Mouse (Mus musculus) embryo, embryonic 10.5 days (tissue): Measurements from ENCODE around the gene Atp1a4.
A peak's percentile ranks its signal among the peaks of the same experiment; 100 is the strongest.

Experiments used
- DNase-seq: peaks from one replicate; pipeline ENCODE4 v3.0.0-alpha.2; 2015; ENCODE audit warnings: low spot score

Atp1a4 gene

DNA sequence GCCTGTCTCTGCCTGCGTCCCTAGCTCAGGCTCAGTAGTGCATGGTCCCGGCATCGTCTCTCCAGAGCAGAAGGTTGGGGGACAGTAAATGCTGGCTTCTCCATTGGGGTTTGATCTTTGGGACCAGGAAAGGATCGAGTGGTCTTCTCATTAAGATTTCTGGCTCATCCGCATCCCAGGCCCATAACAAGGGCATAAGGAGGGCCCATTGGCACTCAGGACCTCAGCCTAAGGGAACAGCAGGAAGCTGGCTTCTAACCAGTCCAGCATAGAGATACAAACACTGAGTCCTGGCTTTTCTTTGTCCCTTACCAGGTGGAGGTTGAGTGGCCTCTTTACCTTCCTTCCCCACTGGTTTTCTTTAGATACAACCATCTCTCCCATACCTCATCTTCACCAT lies 60.4 kb downstream of the Atp1a4 start:
- DNase-seq: no peak

DNA sequence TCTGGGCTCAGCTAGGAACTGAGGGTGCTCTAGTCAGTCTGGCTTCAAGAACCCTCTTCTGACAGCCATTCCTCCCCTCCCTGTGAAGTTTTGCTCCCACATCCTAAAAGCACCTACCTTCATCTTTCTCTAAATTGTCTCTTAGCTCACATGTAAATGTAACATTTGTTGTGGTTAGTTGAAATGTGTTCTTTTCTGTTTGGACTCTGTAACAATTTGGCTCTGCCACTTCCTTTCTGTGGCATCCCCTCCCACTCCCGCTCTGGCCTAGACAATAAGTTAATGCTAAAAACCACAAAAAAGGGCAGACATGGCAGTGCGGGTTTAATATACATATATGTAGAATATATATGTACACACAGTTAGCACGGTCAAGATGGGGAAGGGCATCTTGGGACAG lies 61.1 kb downstream of the Atp1a4 start:
- DNase-seq: no peak

DNA sequence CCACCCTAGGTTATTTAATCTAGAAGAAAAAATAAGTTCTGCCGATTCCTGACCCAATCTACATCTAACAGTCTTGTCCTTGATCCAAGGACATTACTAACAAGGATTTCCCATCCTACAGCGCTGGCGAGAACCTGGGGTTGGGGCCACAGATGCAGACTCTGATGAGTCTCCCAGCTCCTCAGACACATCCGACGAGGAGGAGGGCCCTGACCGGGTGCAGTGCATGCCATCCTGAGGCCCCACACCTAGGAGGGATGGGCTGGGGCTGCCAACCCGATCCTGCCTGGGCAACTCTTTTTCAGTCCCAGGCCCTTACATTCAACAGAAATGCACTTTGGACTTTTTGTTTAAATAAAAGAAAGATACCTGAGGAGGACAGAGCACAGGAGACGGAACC lies 63.8 kb downstream of the Atp1a4 start:
- DNase-seq: no peak

DNA sequence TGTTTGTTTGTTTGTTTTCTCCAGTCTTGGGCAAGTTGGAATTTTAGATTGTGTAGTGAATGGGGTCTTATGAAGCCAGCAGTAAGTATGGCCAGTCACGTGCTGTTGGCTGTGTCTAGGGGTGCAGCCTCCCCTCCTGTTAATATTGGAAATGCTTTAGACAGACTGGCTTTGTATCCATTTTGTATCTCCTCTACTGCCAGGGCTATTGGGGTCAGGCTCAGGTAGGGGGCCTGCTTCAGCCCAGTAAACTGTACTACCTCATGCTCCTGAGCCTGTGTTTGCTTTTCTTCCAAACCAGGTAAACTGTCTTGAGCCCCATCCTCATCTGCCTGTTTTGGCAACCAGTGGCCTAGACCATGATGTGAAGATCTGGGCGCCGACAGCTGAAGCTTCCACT lies 66.0 kb downstream of the Atp1a4 start:
- no peak for DNase-seq

DNA sequence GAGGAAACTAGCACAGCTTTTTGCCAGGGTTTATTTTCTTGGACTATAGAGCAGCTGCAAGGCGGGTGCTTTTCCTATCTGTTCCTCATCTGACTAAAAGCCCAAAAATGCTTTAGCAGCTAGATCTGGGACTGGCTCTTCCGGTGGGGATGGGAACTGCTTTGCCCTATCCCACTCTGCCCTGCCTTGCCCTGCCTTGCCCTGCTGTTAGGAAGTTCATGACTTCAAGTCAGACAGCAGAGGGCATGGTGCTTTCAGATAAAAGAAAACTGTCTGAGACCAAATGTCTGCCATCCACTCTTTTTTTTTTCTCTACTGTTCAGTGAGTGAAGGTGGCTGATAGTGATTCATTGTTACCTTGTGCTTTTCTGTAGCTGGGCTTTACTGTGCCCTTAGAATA lies 66.6 kb downstream of the Atp1a4 start:
- DNase-seq: no peak

DNA sequence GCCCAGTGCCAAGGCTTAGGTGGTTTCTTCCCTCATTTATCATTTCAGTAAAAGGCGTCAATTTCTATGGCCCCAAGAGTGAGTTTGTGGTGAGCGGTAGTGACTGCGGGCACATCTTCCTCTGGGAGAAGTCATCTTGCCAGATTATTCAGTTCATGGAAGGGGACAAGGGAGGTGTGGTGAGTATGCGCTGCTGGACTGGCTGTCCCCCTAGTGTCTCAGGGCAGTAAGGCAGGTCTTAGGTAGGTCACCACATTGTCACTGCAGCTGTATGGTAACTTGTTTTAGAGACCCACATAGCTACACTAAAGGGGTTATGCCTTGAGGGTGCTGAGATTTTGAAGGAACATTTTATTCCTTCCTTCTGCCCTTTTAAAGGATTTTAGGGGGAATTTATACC lies 69.3 kb downstream of the Atp1a4 start:
- DNase-seq: peak; percentile 50

DNA sequence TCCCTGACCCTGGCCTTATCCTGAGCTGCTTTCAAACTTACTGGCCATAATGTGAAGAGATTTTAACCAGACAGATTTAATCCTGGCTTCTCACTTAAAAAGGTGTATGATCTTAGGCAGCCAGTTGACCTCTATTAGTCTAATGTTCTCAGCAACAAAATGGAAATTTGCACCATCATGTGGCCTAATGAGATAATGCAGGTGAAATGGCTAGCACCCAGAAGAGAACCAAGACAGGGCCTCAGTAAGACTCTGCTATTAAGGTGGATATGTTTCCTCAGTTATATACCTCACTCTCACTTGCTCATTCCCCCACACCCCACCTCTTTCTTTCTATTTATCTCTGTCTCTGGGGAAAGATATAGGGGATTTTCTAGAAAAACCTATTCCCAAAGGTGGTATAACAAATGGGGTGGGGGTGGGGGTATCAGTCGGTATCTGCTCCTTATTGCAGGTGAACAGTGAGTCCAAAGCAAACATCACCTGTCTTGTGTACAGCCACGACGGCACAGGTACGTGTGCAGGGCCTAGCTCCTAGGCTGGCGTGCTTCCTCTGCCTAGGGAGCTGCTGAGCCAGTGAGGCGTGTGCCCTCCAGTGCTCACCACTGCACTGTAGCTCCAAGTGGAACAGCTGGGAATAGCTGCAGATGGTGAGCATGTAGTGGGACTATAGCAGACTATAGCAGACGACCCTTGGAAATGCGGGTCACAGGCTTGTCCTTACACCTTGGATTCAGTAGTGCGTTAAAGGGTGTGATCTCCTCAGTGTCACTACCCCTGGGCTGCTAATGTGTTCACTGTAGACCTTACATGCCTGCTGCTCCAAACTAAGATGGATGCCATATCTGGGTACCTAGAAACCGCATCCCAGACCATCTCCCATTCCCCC lies 71.6 kb downstream of the Atp1a4 start:
- DNase-seq: no peak

DNA sequence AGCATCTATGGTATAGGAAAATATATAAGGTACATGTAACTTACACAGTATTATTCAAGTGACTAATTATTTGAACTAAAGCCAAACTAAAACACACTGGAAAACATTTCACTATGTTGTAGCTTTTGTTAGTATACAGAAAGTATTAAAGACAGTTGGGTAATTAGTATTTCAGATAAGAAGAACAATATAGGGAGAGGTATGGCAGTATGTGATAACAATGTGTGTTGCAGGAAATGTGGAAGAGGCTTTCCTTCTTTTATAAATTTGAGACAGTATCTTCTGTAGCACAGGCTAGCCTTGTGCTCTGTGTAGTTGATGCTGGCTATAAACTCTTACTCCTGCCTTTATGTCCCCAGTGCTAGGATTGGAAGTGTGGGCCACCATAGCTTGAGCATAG lies 74.3 kb downstream of the Atp1a4 start:
- DNase-seq: no peak

DNA sequence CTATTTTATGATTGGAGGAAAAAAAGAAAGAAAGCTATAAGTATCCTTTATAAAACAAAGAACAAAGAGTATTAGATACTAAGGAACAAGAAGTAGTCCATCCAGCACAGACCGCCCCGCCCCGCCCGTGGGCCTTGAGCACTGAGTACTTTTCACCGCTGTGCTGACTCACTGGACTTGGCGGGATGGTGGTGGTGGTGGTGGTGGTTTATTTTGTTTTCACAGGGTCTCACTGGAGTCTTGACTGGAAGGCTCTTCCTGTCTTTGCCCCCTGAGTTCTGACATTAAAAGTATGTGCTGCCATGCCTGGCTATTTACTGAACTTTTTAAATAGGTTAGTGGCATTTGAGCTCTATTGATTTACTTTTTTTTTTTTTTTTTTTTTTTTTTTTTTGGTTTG lies 75.2 kb downstream of the Atp1a4 start:
- DNase-seq: no peak

DNA sequence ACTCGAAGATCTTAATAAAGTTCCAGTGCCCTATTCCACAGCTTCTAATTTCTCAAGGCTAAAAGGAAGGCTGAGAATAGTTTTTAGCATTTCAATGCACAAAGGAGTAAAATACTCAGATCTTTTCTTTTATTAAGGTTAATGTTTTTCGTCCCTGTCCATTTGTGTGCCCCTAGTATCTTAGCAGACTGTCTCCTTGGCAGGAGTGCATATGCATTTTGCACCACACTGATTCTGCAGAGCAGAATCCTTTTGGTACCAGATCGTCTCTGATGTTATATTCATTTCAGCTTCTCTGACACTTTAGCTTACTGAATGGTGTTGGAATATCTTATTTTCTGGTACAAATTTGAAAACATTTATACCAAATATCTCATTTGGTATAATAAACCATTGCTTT lies 76.4 kb downstream of the Atp1a4 start:
- no peak for DNase-seq

DNA sequence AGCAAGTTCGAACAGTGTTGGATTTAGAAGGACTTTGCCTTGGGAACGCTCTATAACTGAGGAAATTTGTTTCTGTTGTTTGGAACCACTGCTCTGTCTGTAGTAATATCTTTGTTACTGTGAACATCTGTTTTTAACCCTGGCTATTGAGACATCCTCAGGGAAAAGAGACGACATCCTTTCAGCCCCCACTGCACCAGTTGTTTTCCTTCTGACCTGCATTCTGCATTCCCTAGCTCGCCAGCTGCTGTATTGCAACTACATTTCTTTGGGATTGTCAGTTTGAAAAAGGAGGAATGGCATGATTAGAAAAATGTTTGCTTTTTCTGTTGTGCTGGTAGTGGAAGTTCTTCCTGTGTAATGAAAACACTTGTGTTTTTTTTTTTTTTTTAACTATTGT lies 77.3 kb downstream of the Atp1a4 start:
- DNase-seq: no peak

DNA sequence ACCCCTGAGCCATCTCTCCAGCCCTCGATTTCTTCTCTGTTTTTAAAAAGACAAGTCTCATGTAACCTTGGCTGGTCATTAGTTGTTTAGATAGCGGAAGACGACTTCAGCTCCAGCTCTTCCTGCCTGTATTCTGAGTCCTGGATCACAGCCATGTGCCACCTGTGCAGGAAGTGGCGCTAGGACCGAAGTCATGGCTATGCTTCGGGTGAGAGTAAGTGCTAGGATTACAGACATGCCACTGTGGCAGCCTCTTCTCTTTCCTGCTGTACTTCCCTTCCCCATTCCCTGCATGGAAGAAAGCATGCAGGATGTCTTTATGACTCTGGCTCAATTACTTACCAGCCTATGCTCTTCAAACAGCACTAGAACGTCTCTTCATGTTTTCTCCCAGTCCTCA lies 79.1 kb downstream of the Atp1a4 start:
- DNase-seq: no peak

DNA sequence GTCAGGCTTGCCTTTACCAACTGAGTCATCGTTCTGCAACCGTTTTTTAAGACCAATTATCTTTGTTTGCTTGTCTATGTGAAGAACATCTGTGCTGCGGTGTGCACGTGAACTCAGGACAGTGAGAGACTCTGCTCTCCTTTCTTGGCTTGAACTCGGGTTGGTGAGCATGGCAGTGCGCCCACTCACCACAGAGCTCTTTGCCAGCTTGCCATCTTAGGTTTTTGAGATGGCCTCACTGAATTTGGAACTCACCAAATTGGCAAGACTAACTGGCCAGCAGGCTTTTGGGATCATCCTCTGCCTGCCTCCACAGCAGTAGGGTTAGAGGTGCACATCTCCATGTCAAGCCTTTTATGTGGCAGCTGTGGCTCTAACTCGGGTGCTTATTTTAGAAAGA lies 80.4 kb downstream of the Atp1a4 start:
- DNase-seq: no peak
